Mouse (Mus musculus) intestine, embryonic 14.5 days (tissue): ENCODE measurements around the gene H2-DMa. TPM values are rescaled to one million over a fixed set of nuclear protein-coding genes. Genes with fewer than 3 reads are reported as not detected.

ENCODE experiments used
- ATAC-seq: fragments of 200-750 bp; cut with Nextera tagmentation; replicated peaks from 2 replicates; pipeline ENCODE4 v1.8.0; 2017; ENCODE audit warnings: low read depth, moderate number of reproducible peaks, moderate TSS enrichment, moderate library complexity; ENCODE audit not compliant: low FRiP score, low TSS enrichment
- DNase-seq: peaks from one replicate; pipeline ENCODE4 v3.0.0-alpha.2; 2018; ENCODE audit warnings: low spot score
- H3K27ac ChIP-seq: fragments of 300-500 bp; sonication (generic); 2 replicates; pipeline ENCODE4 v1.5.1; 2014; ENCODE audit warnings: low read depth, mild to moderate bottlenecking, control low read depth
- H3K27me3 ChIP-seq: fragments of 300-500 bp; sonication (generic); replicated peaks from 2 replicates; pipeline ENCODE4 v1.6.1; 2014; ENCODE audit warnings: low read length, control low read depth; ENCODE audit not compliant: control insufficient read depth, insufficient read depth
- H3K36me3 ChIP-seq: fragments of 300-500 bp; sonication (generic); 2 replicates; pipeline ENCODE4 v1.6.1; 2014; ENCODE audit warnings: low read length, control low read depth; ENCODE audit not compliant: control insufficient read depth, insufficient read depth
- H3K4me1 ChIP-seq: fragments of 300-500 bp; sonication (generic); replicated peaks from 2 replicates; pipeline ENCODE4 v1.6.1; 2014; ENCODE audit warnings: low read length, control low read depth, mixed read lengths; ENCODE audit not compliant: control insufficient read depth, insufficient read depth
- H3K4me2 ChIP-seq: fragments of 300-500 bp; sonication (generic); 2 replicates; pipeline ENCODE4 v1.6.1; 2014; ENCODE audit warnings: low read length
- H3K4me3 ChIP-seq: fragments of 300-500 bp; sonication (generic); 2 replicates; pipeline ENCODE4 v1.5.1; 2014; ENCODE audit warnings: low read depth, low read length, control low read depth, mixed read lengths
- H3K9ac ChIP-seq: fragments of 300-500 bp; sonication (generic); 2 replicates; pipeline ENCODE4 v1.6.1; 2014; ENCODE audit warnings: mild to moderate bottlenecking, low read length
- H3K9me3 ChIP-seq: fragments of 300-500 bp; sonication (generic); 2 replicates; pipeline ENCODE4 v1.6.1; 2016; ENCODE audit warnings: low read length, control low read depth; ENCODE audit not compliant: control insufficient read depth
- WGBS: fragments of 180-500 bp; shearing (Covaris S2); extraction: QIAGEN DNeasy Blood & Tissue Kit; methylation state at CpG from one replicate; pipeline ENCODE4 v1.1.7; 2014; 5-methylcytosine and 5-hydroxymethylcytosine counted together
- polyA plus RNA-seq: library from polyadenylated mRNA; unstranded; fragments of >200 nt; fragmentation: Nextera tagmentation; extraction: Ambion mirVana; gene quantifications from 2 replicates; pipeline ENCODE4 v1.2.1, GENCODE M21; 2014

Gene H2-DMa
- polyA plus RNA-seq, 1 experiment from 2014 or later, result 11.0 TPM

- no peak overlapping the region for H3K9ac ChIP-seq
- H3K4me3 ChIP-seq, result no peak overlapping the region
- no peak for ATAC-seq
- DNase-seq, result no peak
- H3K36me3 ChIP-seq, result no peaks in the 10 kb centered on the region
- no peaks in the 10 kb centered on the region for H3K27me3 ChIP-seq
- no peaks in the 10 kb centered on the region for H3K9me3 ChIP-seq
- 37% methylated on average over 10 of the region's 10 CpGs for WGBS
- no peak overlapping the region for H3K4me2 ChIP-seq
- H3K4me1 ChIP-seq, result 0 out of 2 replicates have a peak, but pooled peaks cover 7% of the 10 kb centered on the region
- H3K27ac ChIP-seq, result no peak overlapping the region
Observed at GRCm38 (mm10) chr17:34098709-34099479, 20.4 kb upstream of the H2-DMa start.

GRCm38 (mm10) chr17:34099531-34099930 is 19.8 kb upstream of the H2-DMa start:
- 49% methylated on average over 5 of the region's 5 CpGs for WGBS
- Histone ChIP-seq H3K4me1 (0 out of 2 replicates have a peak, but pooled peaks cover 7% of the 10 kb centered on the region), H3K27me3 (no peaks in the 10 kb centered on the region), H3K9me3 (no peaks in the 10 kb centered on the region), H3K36me3 (no peaks in the 10 kb centered on the region), H3K9ac (no peak overlapping the region), H3K27ac (no peak overlapping the region), H3K4me2 (no peak overlapping the region), H3K4me3 (no peak overlapping the region)
- ATAC-seq (no peak), DNase-seq (no peak)

- Histone ChIP-seq H3K4me1 (0 out of 2 replicates have a peak, but pooled peaks cover 7% of the 10 kb centered on the region), H3K9me3 (no peaks in the 10 kb centered on the region), H3K36me3 (no peaks in the 10 kb centered on the region), H3K4me2 (no peak overlapping the region), H3K27me3 (no peaks in the 10 kb centered on the region), H3K27ac (no peak overlapping the region), H3K4me3 (no peak overlapping the region), H3K9ac (no peak overlapping the region)
- ATAC-seq (0 out of 2 replicates have a peak, but pooled peaks have one; percentile 11), DNase-seq (no peak)
- 31% methylated on average over 5 of the region's 5 CpGs for WGBS
Observed at GRCm38 (mm10) chr17:34101185-34101584, 18.2 kb upstream of the H2-DMa start.

- Histone ChIP-seq H3K4me2 (peak overlapping the region; percentile 22; the same call in 1 of the 2 replicates), H3K4me3 (0 out of 2 replicates have a peak overlapping the region, but pooled peaks have one; percentile 4), H3K4me1 (0 out of 2 replicates have a peak, but pooled peaks cover 7% of the 10 kb centered on the region), H3K27ac (no peak overlapping the region), H3K9ac (no peak overlapping the region), H3K27me3 (no peaks in the 10 kb centered on the region), H3K36me3 (no peaks in the 10 kb centered on the region), H3K9me3 (no peaks in the 10 kb centered on the region)
- 8% methylated on average over 12 of the region's 12 CpGs for WGBS
- peak; percentile 99 for DNase-seq
- ATAC-seq, result peak; percentile 81
Observed at GRCm38 (mm10) chr17:34101604-34102032, 17.7 kb upstream of the H2-DMa start.

GRCm38 (mm10) chr17:34102831-34103230 is 16.5 kb upstream of the H2-DMa start:
- Histone ChIP-seq H3K4me3 (no peak overlapping the region), H3K36me3 (no peaks in the 10 kb centered on the region), H3K9me3 (no peaks in the 10 kb centered on the region), H3K27ac (no peak overlapping the region), H3K4me2 (no peak overlapping the region), H3K27me3 (no peaks in the 10 kb centered on the region), H3K4me1 (0 out of 2 replicates have a peak, but pooled peaks cover 7% of the 10 kb centered on the region), H3K9ac (no peak overlapping the region)
- DNase-seq (no peak), ATAC-seq (no peak)
- 67% methylated on average over 6 of the region's 6 CpGs for WGBS

- 71% methylated on average over 9 of the region's 9 CpGs for WGBS
- no peaks in the 10 kb centered on the region for H3K9me3 ChIP-seq
- ATAC-seq, result no peak
Observed at GRCm38 (mm10) chr17:34104804-34105203, 14.5 kb upstream of the H2-DMa start.

GRCm38 (mm10) chr17:34106555-34106954 is 12.8 kb upstream of the H2-DMa start:
- H3K9ac ChIP-seq, result no peak overlapping the region
- no peak overlapping the region for H3K4me3 ChIP-seq
- no peak overlapping the region for H3K27ac ChIP-seq
- no peaks in the 10 kb centered on the region for H3K4me1 ChIP-seq
- no peaks in the 10 kb centered on the region for H3K27me3 ChIP-seq
- ATAC-seq (no peak), DNase-seq (no peak)
- no peak overlapping the region for H3K4me2 ChIP-seq
- WGBS, result 93% methylated on average over 7 of the region's 7 CpGs
- no peaks in the 10 kb centered on the region for H3K9me3 ChIP-seq
- H3K36me3 ChIP-seq, result peaks cover 26% of the 10 kb centered on the region

More at GRCm38 (mm10) chr17:34104804-34105203, 14.5 kb upstream of the H2-DMa start:
- H3K4me1 ChIP-seq, result 0 out of 2 replicates have a peak, but pooled peaks cover under 1% of the 10 kb centered on the region
- H3K9ac ChIP-seq, result no peak overlapping the region
- no peak overlapping the region for H3K27ac ChIP-seq
- H3K36me3 ChIP-seq, result peaks cover 9% of the 10 kb centered on the region; the same call in 1 of the 2 replicates
- H3K27me3 ChIP-seq, result no peaks in the 10 kb centered on the region
- no peak for DNase-seq
- H3K4me3 ChIP-seq, result no peak overlapping the region
- H3K4me2 ChIP-seq, result no peak overlapping the region

GRCm38 (mm10) chr17:34107109-34107867 is 12.1 kb upstream of the H2-DMa start:
- 84% methylated on average over 7 of the region's 7 CpGs for WGBS
- H3K36me3 ChIP-seq, result peaks cover 33% of the 10 kb centered on the region
- H3K4me2 ChIP-seq, result no peak overlapping the region
- no peak overlapping the region for H3K4me3 ChIP-seq
- H3K27ac ChIP-seq, result no peak overlapping the region
- no peak; the same call in 1 of the 2 replicates for ATAC-seq
- no peaks in the 10 kb centered on the region for H3K9me3 ChIP-seq
- no peak overlapping the region for H3K9ac ChIP-seq
- no peaks in the 10 kb centered on the region for H3K4me1 ChIP-seq
- no peaks in the 10 kb centered on the region for H3K27me3 ChIP-seq
- no peak for DNase-seq
